Mouse (Mus musculus): ENCODE results near the gene Gnpat. TPM values are rescaled to one million over a fixed set of nuclear protein-coding genes. Genes with fewer than 3 reads are reported as not detected.

Gene Gnpat
- 97.5 and 99.0 TPM in 2 replicates for polyA plus RNA-seq (2015; fragmentation: Nextera tagmentation; extraction: Ambion mirVana)

DNA sequence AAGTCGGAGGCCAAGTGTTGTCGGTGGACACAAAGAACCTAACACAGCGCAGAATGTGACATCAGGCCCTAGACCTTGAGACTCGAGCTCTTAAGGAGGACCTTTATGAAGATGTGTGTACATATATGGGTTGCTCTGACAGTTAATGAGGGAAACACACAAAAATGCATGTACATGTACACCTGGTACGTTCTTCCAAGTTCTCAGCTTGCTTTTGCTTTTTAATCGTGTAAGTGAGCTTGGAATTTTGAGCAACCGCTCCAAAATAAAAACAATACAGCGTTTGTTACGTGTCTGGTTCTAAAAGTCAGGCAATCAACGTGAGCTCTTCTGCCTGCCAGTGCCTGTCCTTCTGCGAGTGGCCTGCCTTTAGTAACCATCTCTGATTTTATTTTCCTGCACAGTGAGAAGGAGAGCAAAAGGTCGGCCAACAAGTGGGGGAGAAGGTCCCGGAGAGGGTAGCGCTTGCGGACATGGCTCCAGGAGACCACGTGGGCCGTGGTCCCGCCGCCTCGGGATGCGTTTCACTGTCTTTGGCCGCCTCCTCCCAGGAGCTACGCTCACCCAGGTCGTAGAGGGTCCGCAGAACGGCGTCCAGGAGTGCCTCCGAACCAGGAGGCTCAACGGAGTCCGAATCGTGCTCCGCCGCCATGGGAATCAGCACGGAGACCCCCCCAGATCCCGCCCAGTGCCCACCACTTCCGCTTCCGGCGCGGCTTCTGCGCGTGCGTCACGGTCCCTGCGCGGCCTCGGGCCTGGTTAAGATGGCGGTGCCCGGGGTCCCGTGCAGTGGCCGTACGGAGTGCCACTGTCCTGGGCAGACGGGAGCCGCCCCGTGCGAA lies at the start of gene Gnpat, which contains the start of gene 2810004N23Rik:
Gene Gnpat (plus strand): TSS at position 713 of the 842 bp plus-strand sequence.
Gene 2810004N23Rik (minus strand): TSS at position 800 of the 842 bp plus-strand sequence.
- Histone ChIP-seq H3K4me3 (ENCODE audit: low read length) (peak within 1 kb of the TSS; percentile 97), H3K36me3 (ENCODE audit: control insufficient read depth, insufficient read depth, low read length) (peaks cover 16% of the 10 kb centered on the region), H3K27me3 (ENCODE audit: control insufficient read depth, insufficient read depth, low read depth, low read length) (no peaks in the 10 kb centered on the region), H3K27ac (ENCODE audit: low read length) (peak within 1 kb of the TSS; percentile 95), H3K4me2 (ENCODE audit: low read depth, low read length) (peak within 1 kb of the TSS; percentile 89), H3K4me1 (replicated peaks; ENCODE audit: control insufficient read depth, insufficient read depth, low read length) (peaks cover 24% of the 10 kb centered on the region), H3K9ac (ENCODE audit: low read length) (peak within 1 kb of the TSS; percentile 99), H3K9me3 (ENCODE audit: control insufficient read depth, low read length) (no peaks in the 10 kb centered on the region)
- WGBS = under 1% methylated on average over 54 of the region's 55 CpGs
- peak; percentile 99 for ATAC-seq (ENCODE audit: low read depth)

- Histone ChIP-seq H3K9me3 (ENCODE audit: control insufficient read depth, low read length) (peaks cover 8% of the 10 kb centered on the region), H3K4me3 (ENCODE audit: low read length) (no peak overlapping the region), H3K27me3 (ENCODE audit: control insufficient read depth, insufficient read depth, low read depth, low read length) (no peaks in the 10 kb centered on the region), H3K9ac (ENCODE audit: low read length) (no peak overlapping the region), H3K4me2 (ENCODE audit: low read depth, low read length) (no peak overlapping the region), H3K4me1 (replicated peaks; ENCODE audit: control insufficient read depth, insufficient read depth, low read length) (no peaks in the 10 kb centered on the region), H3K27ac (ENCODE audit: low read length) (no peak overlapping the region), H3K36me3 (ENCODE audit: control insufficient read depth, insufficient read depth, low read length) (no peaks in the 10 kb centered on the region)
- no peak for ATAC-seq (ENCODE audit: low read depth)
- 82% methylated on average over 4 of the region's 4 CpGs for WGBS
These were observed 49.5 kb upstream of the Gnpat start for GRCm38 (mm10) chr8:124813326-124813725.

DNA sequence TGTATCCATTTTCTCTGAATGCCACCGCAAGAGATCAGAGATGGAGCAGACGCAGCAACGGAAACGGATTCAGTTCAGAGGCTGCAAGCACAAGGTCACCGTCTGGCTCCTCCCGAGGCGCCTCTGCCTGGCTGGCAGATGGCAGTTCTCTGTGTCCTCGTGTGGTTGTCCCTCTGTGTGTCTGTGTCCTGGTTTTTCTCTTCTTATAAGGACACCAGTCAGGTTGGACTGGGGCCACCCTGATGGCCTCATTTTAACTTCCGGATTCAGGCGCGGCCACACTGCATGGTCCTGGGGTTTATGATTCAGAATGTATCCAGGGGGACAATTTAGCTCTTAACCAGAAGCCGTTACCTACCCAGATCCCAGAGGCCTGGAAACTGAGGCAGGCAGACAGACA lies 47.0 kb upstream of the Gnpat start:
- H3K4me3 ChIP-seq (ENCODE audit: low read length) = no peak overlapping the region
- H3K27me3 ChIP-seq (ENCODE audit: control insufficient read depth, insufficient read depth, low read depth, low read length) = no peaks in the 10 kb centered on the region
- ATAC-seq (ENCODE audit: low read depth) = no peak
- no peaks in the 10 kb centered on the region for H3K36me3 ChIP-seq (ENCODE audit: control insufficient read depth, insufficient read depth, low read length)
- 78% methylated on average over 12 of the region's 12 CpGs for WGBS
- H3K4me1 ChIP-seq (replicated peaks; ENCODE audit: control insufficient read depth, insufficient read depth, low read length) = no peaks in the 10 kb centered on the region
- H3K9ac ChIP-seq (ENCODE audit: low read length) = no peak overlapping the region
- H3K9me3 ChIP-seq (ENCODE audit: control insufficient read depth, low read length) = peaks cover 8% of the 10 kb centered on the region
- H3K4me2 ChIP-seq (ENCODE audit: low read depth, low read length) = no peak overlapping the region
- H3K27ac ChIP-seq (ENCODE audit: low read length) = no peak overlapping the region

DNA sequence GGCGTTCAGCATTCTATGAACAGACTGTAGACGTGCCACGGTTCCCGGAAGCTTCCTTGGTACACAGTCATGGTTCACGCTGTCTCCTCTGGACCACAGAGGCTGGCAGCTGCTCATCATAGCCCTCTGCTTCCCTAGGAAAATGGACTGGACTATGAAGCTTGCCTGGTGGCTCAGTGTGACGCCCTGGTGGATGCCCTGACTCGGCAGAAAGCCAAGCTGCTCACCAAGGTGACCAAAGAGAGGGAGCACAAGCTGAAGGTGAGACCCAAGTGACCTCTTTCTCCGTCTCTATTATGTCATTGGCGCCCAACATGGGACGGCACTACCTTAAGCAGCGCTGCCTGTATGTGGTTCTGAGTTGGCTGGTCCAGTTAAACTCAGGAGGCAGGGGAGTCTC lies 46.0 kb upstream of the Gnpat start:
- no peak overlapping the region for H3K4me2 ChIP-seq (ENCODE audit: low read depth, low read length)
- no peaks in the 10 kb centered on the region for H3K4me1 ChIP-seq (replicated peaks; ENCODE audit: control insufficient read depth, insufficient read depth, low read length)
- H3K9me3 ChIP-seq (ENCODE audit: control insufficient read depth, low read length) = peaks cover 8% of the 10 kb centered on the region
- H3K36me3 ChIP-seq (ENCODE audit: control insufficient read depth, insufficient read depth, low read length) = no peaks in the 10 kb centered on the region
- ATAC-seq (ENCODE audit: low read depth) = no peak
- H3K27me3 ChIP-seq (ENCODE audit: control insufficient read depth, insufficient read depth, low read depth, low read length) = no peaks in the 10 kb centered on the region
- H3K4me3 ChIP-seq (ENCODE audit: low read length) = no peak overlapping the region
- H3K27ac ChIP-seq (ENCODE audit: low read length) = no peak overlapping the region
- no peak overlapping the region for H3K9ac ChIP-seq (ENCODE audit: low read length)
- whole genome bisulfite sequencing = 91% methylated on average over 11 of the region's 11 CpGs

GRCm38 (mm10) chr8:124817361-124817760 lies 45.5 kb upstream of the Gnpat start:
- no peak for ATAC-seq (ENCODE audit: low read depth)
- Histone ChIP-seq H3K27ac (ENCODE audit: low read length) (no peak overlapping the region), H3K36me3 (ENCODE audit: control insufficient read depth, insufficient read depth, low read length) (no peaks in the 10 kb centered on the region), H3K4me3 (ENCODE audit: low read length) (no peak overlapping the region), H3K4me2 (ENCODE audit: low read depth, low read length) (no peak overlapping the region), H3K9me3 (ENCODE audit: control insufficient read depth, low read length) (peaks cover 8% of the 10 kb centered on the region), H3K4me1 (replicated peaks; ENCODE audit: control insufficient read depth, insufficient read depth, low read length) (no peaks in the 10 kb centered on the region), H3K27me3 (ENCODE audit: control insufficient read depth, insufficient read depth, low read depth, low read length) (no peaks in the 10 kb centered on the region), H3K9ac (ENCODE audit: low read length) (no peak overlapping the region)
- 77% methylated on average over 3 of the region's 3 CpGs for WGBS

GRCm38 (mm10) chr8:124819612-124820115 lies 43.2 kb upstream of the Gnpat start:
- H3K4me3 ChIP-seq (ENCODE audit: low read length) = no peak overlapping the region
- peaks cover 8% of the 10 kb centered on the region for H3K9me3 ChIP-seq (ENCODE audit: control insufficient read depth, low read length)
- H3K27me3 ChIP-seq (ENCODE audit: control insufficient read depth, insufficient read depth, low read depth, low read length) = no peaks in the 10 kb centered on the region
- no peak overlapping the region for H3K4me2 ChIP-seq (ENCODE audit: low read depth, low read length)
- H3K36me3 ChIP-seq (ENCODE audit: control insufficient read depth, insufficient read depth, low read length) = no peaks in the 10 kb centered on the region
- WGBS = 36% methylated on average over 6 of the region's 6 CpGs
- no peaks in the 10 kb centered on the region for H3K4me1 ChIP-seq (replicated peaks; ENCODE audit: control insufficient read depth, insufficient read depth, low read length)
- no peak overlapping the region for H3K9ac ChIP-seq (ENCODE audit: low read length)
- peak; percentile 86 for ATAC-seq (ENCODE audit: low read depth)
- no peak overlapping the region for H3K27ac ChIP-seq (ENCODE audit: low read length)

- ATAC-seq (ENCODE audit: low read depth) = 0 out of 2 replicates have a peak, but pooled peaks have one; percentile 4
- H3K4me1 ChIP-seq (replicated peaks; ENCODE audit: control insufficient read depth, insufficient read depth, low read length) = no peaks in the 10 kb centered on the region
- no peak overlapping the region for H3K4me2 ChIP-seq (ENCODE audit: low read depth, low read length)
- H3K4me3 ChIP-seq (ENCODE audit: low read length) = no peak overlapping the region
- H3K27me3 ChIP-seq (ENCODE audit: control insufficient read depth, insufficient read depth, low read depth, low read length) = no peaks in the 10 kb centered on the region
- 22% methylated on average over 11 of the region's 11 CpGs for WGBS
- no peak overlapping the region for H3K9ac ChIP-seq (ENCODE audit: low read length)
- no peak overlapping the region for H3K27ac ChIP-seq (ENCODE audit: low read length)
- peaks cover 8% of the 10 kb centered on the region for H3K9me3 ChIP-seq (ENCODE audit: control insufficient read depth, low read length)
- no peaks in the 10 kb centered on the region for H3K36me3 ChIP-seq (ENCODE audit: control insufficient read depth, insufficient read depth, low read length)
These were observed 42.7 kb upstream of the Gnpat start for GRCm38 (mm10) chr8:124820125-124820524.

DNA sequence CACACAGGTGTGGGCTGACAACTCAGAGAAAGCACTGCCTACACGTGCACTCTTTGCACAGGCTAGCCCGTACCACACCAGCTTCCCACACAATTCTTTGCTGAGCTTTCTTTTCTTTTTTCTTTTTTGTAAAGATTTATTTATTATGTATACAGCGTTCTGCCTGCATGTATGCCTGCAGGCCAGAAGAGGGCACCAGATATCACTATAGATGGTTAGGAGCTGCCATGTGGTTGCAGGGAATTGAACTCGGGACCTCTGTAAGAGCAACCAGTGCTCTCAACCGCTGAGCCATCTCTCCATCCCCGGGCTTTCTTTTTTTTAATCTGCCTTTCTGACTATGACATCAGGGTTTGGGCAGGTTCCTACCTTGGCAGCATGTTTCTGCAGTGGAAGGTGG lies 39.3 kb upstream of the Gnpat start:
- no peaks in the 10 kb centered on the region for H3K27me3 ChIP-seq (ENCODE audit: control insufficient read depth, insufficient read depth, low read depth, low read length)
- no peak overlapping the region for H3K9ac ChIP-seq (ENCODE audit: low read length)
- H3K27ac ChIP-seq (ENCODE audit: low read length) = no peak overlapping the region
- no peaks in the 10 kb centered on the region for H3K9me3 ChIP-seq (ENCODE audit: control insufficient read depth, low read length)
- WGBS = 76% methylated on average over 6 of the region's 6 CpGs
- H3K36me3 ChIP-seq (ENCODE audit: control insufficient read depth, insufficient read depth, low read length) = no peaks in the 10 kb centered on the region
- no peak overlapping the region for H3K4me2 ChIP-seq (ENCODE audit: low read depth, low read length)
- no peak for ATAC-seq (ENCODE audit: low read depth)
- H3K4me1 ChIP-seq (replicated peaks; ENCODE audit: control insufficient read depth, insufficient read depth, low read length) = no peaks in the 10 kb centered on the region
- H3K4me3 ChIP-seq (ENCODE audit: low read length) = no peak overlapping the region

- no peaks in the 10 kb centered on the region for H3K36me3 ChIP-seq (ENCODE audit: control insufficient read depth, insufficient read depth, low read length)
- H3K4me3 ChIP-seq (ENCODE audit: low read length) = no peak overlapping the region
- ATAC-seq (ENCODE audit: low read depth) = no peak
- no peaks in the 10 kb centered on the region for H3K27me3 ChIP-seq (ENCODE audit: control insufficient read depth, insufficient read depth, low read depth, low read length)
- no peak overlapping the region for H3K4me2 ChIP-seq (ENCODE audit: low read depth, low read length)
- no peak overlapping the region for H3K27ac ChIP-seq (ENCODE audit: low read length)
- H3K9ac ChIP-seq (ENCODE audit: low read length) = no peak overlapping the region
- no peaks in the 10 kb centered on the region for H3K4me1 ChIP-seq (replicated peaks; ENCODE audit: control insufficient read depth, insufficient read depth, low read length)
- H3K9me3 ChIP-seq (ENCODE audit: control insufficient read depth, low read length) = no peaks in the 10 kb centered on the region
- 31% methylated on average over 7 of the region's 7 CpGs for WGBS
These were observed 36.2 kb upstream of the Gnpat start for GRCm38 (mm10) chr8:124826658-124827057.

All from lung, embryonic 16.5 days (tissue).